Mouse (Mus musculus) lung, embryonic 16.5 days (tissue): ENCODE results near the gene Rs1. TPM values are rescaled to one million over a fixed set of nuclear protein-coding genes. Genes with fewer than 3 reads are reported as not detected.
A peak's percentile ranks its signal among the peaks of the same experiment; 100 is the strongest.

ENCODE experiments used
- ATAC-seq: fragments of 200-750 bp; cut with Nextera tagmentation; 2 replicates; pipeline ENCODE4 v1.8.0; 2017; ENCODE audit warnings: low read depth, mild to moderate bottlenecking, moderate library complexity
- H3K27ac ChIP-seq: fragments of 300-500 bp; sonication (generic); 2 replicates; pipeline ENCODE4 v1.5.1; 2014; ENCODE audit warnings: mild to moderate bottlenecking, control low read depth, low read length
- H3K27me3 ChIP-seq: fragments of 300-500 bp; sonication (generic); 2 replicates; pipeline ENCODE4 v1.6.1; 2014; ENCODE audit warnings: low read depth, low read length, mixed read lengths; ENCODE audit not compliant: control insufficient read depth, insufficient read depth
- H3K36me3 ChIP-seq: fragments of 300-500 bp; sonication (generic); 2 replicates; pipeline ENCODE4 v1.6.1; 2014; ENCODE audit warnings: low read length; ENCODE audit not compliant: control insufficient read depth, insufficient read depth
- H3K4me1 ChIP-seq: fragments of 300-500 bp; sonication (generic); replicated peaks from 2 replicates; pipeline ENCODE4 v1.6.1; 2014; ENCODE audit warnings: low read length, mixed read lengths; ENCODE audit not compliant: control insufficient read depth, insufficient read depth
- H3K4me2 ChIP-seq: fragments of 300-500 bp; sonication (generic); 2 replicates; pipeline ENCODE4 v1.6.1; 2014; ENCODE audit warnings: low read depth, low read length, control low read depth
- H3K4me3 ChIP-seq: fragments of 300-500 bp; sonication (generic); 2 replicates; pipeline ENCODE4 v1.5.1; 2014; ENCODE audit warnings: mild to moderate bottlenecking, low read length, control low read depth
- H3K9ac ChIP-seq: fragments of 300-500 bp; sonication (generic); 2 replicates; pipeline ENCODE4 v1.6.1; 2014; ENCODE audit warnings: low read length, control low read depth
- H3K9me3 ChIP-seq: fragments of 300-500 bp; sonication (generic); 2 replicates; pipeline ENCODE4 v1.6.1; 2016; ENCODE audit warnings: low read length; ENCODE audit not compliant: control insufficient read depth
- WGBS: fragments of 180-500 bp; shearing (Covaris S2); extraction: QIAGEN DNeasy Blood & Tissue Kit; methylation state at CpG from one replicate; pipeline ENCODE4 v1.1.7; 2014; 5-methylcytosine and 5-hydroxymethylcytosine counted together
- polyA plus RNA-seq: library from polyadenylated mRNA; unstranded; fragments of >200 nt; fragmentation: Nextera tagmentation; extraction: Ambion mirVana; gene quantifications from 2 replicates; pipeline ENCODE4 v1.2.1, GENCODE M21; 2015

Rs1 gene
- polyA plus RNA-seq, 1 experiment from 2014 or later: 0.14 TPM

GRCm38 (mm10) chrX:160782276-160782675 is 14.5 kb downstream of the Rs1 start:
- WGBS: 52% methylated on average over 5 of the region's 5 CpGs
- Histone ChIP-seq H3K27ac (no peak overlapping the region), H3K9ac (no peak overlapping the region), H3K36me3 (no peaks in the 10 kb centered on the region), H3K9me3 (no peaks in the 10 kb centered on the region), H3K27me3 (0 out of 2 replicates have a peak, but pooled peaks cover 2% of the 10 kb centered on the region), H3K4me1 (no peaks in the 10 kb centered on the region), H3K4me3 (no peak overlapping the region), H3K4me2 (no peak overlapping the region)
- ATAC-seq: 0 out of 2 replicates have a peak, but pooled peaks have one; percentile 36

GRCm38 (mm10) chrX:160794920-160795319 is 27.1 kb downstream of the Rs1 start:
- Histone ChIP-seq H3K9me3 (no peaks in the 10 kb centered on the region), H3K4me2 (no peak overlapping the region), H3K36me3 (no peaks in the 10 kb centered on the region), H3K27ac (no peak overlapping the region), H3K27me3 (no peaks in the 10 kb centered on the region; the same call in 1 of the 2 replicates), H3K9ac (no peak overlapping the region), H3K4me1 (no peaks in the 10 kb centered on the region), H3K4me3 (no peak overlapping the region)
- no peak for ATAC-seq
- 70% methylated on average over 4 of the region's 4 CpGs for WGBS

GRCm38 (mm10) chrX:160804409-160805150 is 36.8 kb downstream of the Rs1 start:
- Histone ChIP-seq H3K4me2 (no peak overlapping the region), H3K9ac (no peak overlapping the region), H3K4me3 (no peak overlapping the region), H3K9me3 (no peaks in the 10 kb centered on the region), H3K27ac (no peak overlapping the region), H3K4me1 (no peaks in the 10 kb centered on the region), H3K36me3 (no peaks in the 10 kb centered on the region), H3K27me3 (0 out of 2 replicates have a peak, but pooled peaks cover 2% of the 10 kb centered on the region)
- ATAC-seq: no peak
- 75% methylated on average over 4 of the region's 4 CpGs for WGBS

GRCm38 (mm10) chrX:160808226-160808625 is 40.4 kb downstream of the Rs1 start:
- H3K9ac ChIP-seq: no peak overlapping the region
- H3K27me3 ChIP-seq: peaks cover 2% of the 10 kb centered on the region; the same call in 1 of the 2 replicates
- H3K36me3 ChIP-seq: no peaks in the 10 kb centered on the region
- no peak overlapping the region for H3K4me2 ChIP-seq
- no peak for ATAC-seq
- H3K4me3 ChIP-seq: no peak overlapping the region
- no peaks in the 10 kb centered on the region for H3K9me3 ChIP-seq
- H3K4me1 ChIP-seq: no peaks in the 10 kb centered on the region
- WGBS: 88% methylated on average over 7 of the region's 7 CpGs
- no peak overlapping the region for H3K27ac ChIP-seq

Other genes starting within 250 kb of the Rs1 start
- gene Ppef1, start 32.2 kb upstream of the Rs1 start, polyA plus RNA-seq: 0.08 and 0.13 TPM in 2 replicates
- gene Gja6, start 139.0 kb downstream of the Rs1 start, polyA plus RNA-seq: 0.08 TPM in 1 of 2 replicates, not detected in the other
- 2.2 and 2.3 TPM in 2 replicates for gene Cdkl5, start 226.7 kb downstream of the Rs1 start, polyA plus RNA-seq